Mouse (Mus musculus) hindbrain, embryonic 11.5 days (tissue): ENCODE results near the gene Xpnpep3. TPM values are rescaled to one million over a fixed set of nuclear protein-coding genes. Genes with fewer than 3 reads are reported as not detected.
A peak's percentile ranks its signal among the peaks of the same experiment; 100 is the strongest.

Source experiments
- ATAC-seq: fragments of 200-750 bp; cut with Nextera tagmentation; 2 replicates; pipeline ENCODE4 v1.8.0; 2017; ENCODE audit warnings: mild to moderate bottlenecking, moderate TSS enrichment, moderate library complexity; ENCODE audit not compliant: low FRiP score
- DNase-seq: peaks from one replicate; pipeline ENCODE4 v3.0.0-alpha.2; 2015; ENCODE audit warnings: low spot score
- H3K27ac ChIP-seq: fragments of 300-500 bp; sonication (generic); 2 replicates; pipeline ENCODE4 v1.5.1; 2014; ENCODE audit warnings: mild to moderate bottlenecking, low read depth, low read length
- H3K27me3 ChIP-seq: fragments of 300-500 bp; sonication (generic); 2 replicates; pipeline ENCODE4 v1.6.1; 2014; ENCODE audit warnings: mild to moderate bottlenecking, low read length, moderate library complexity, mixed read lengths; ENCODE audit not compliant: control insufficient read depth, insufficient read depth
- H3K36me3 ChIP-seq: fragments of 300-500 bp; sonication (generic); 2 replicates; pipeline ENCODE4 v1.6.1; 2014; ENCODE audit warnings: mild to moderate bottlenecking, low read length, moderate library complexity, mixed read lengths; ENCODE audit not compliant: control insufficient read depth, insufficient read depth
- H3K4me1 ChIP-seq: fragments of 300-500 bp; sonication (generic); replicated peaks from 2 replicates; pipeline ENCODE4 v1.6.1; 2014; ENCODE audit warnings: low read length, mixed read lengths; ENCODE audit not compliant: control insufficient read depth, insufficient read depth
- H3K4me2 ChIP-seq: fragments of 300-500 bp; sonication (generic); replicated peaks from 2 replicates; pipeline ENCODE4 v1.6.1; 2014; ENCODE audit warnings: mild to moderate bottlenecking, low read depth, low read length
- H3K4me3 ChIP-seq: fragments of 300-500 bp; sonication (generic); 2 replicates; pipeline ENCODE4 v1.5.1; 2014; ENCODE audit warnings: low read depth, low read length
- H3K9ac ChIP-seq: fragments of 300-500 bp; sonication (generic); 2 replicates; pipeline ENCODE4 v1.6.1; 2014; ENCODE audit warnings: low read depth, low read length
- H3K9me3 ChIP-seq: fragments of 300-500 bp; sonication (generic); 2 replicates; pipeline ENCODE4 v1.6.1; 2016; ENCODE audit warnings: low read length; ENCODE audit not compliant: control insufficient read depth
- WGBS: fragments of 180-500 bp; shearing (Covaris S2); extraction: QIAGEN DNeasy Blood & Tissue Kit; methylation state at CpG from one replicate; pipeline ENCODE4 v1.1.7; 2014; 5-methylcytosine and 5-hydroxymethylcytosine counted together
- polyA plus RNA-seq: library from polyadenylated mRNA; unstranded; fragments of >200 nt; fragmentation: Nextera tagmentation; extraction: Ambion mirVana; gene quantifications from 2 replicates; pipeline ENCODE4 v1.2.1, GENCODE M21; 2014

Xpnpep3 gene
- polyA plus RNA-seq, 1 experiment from 2014 or later = 6.8 TPM

- H3K27ac ChIP-seq = no peak overlapping the region; the same call in 1 of the 2 replicates
- WGBS = 47% methylated on average over 6 of the region's 6 CpGs
These were observed 38.9 kb upstream of the Xpnpep3 start for GRCm38 (mm10) chr15:81361022-81361404.

GRCm38 (mm10) chr15:81361417-81362015 is 38.4 kb upstream of the Xpnpep3 start:
- Histone ChIP-seq H3K27ac (no peak overlapping the region; the same call in 1 of the 2 replicates), H3K4me1 (no peaks in the 10 kb centered on the region; the same call in 1 of the 2 replicates), H3K4me2 (peak overlapping the region; percentile 74; the same call in 1 of the 2 replicates)

More at GRCm38 (mm10) chr15:81361022-81361404, 38.9 kb upstream of the Xpnpep3 start:
- H3K27me3 ChIP-seq = no peaks in the 10 kb centered on the region
- no peak overlapping the region for H3K9ac ChIP-seq
- peak overlapping the region; percentile 74 for H3K4me2 ChIP-seq
- H3K4me1 ChIP-seq = no peaks in the 10 kb centered on the region; the same call in 1 of the 2 replicates
- no peak overlapping the region; the same call in 1 of the 2 replicates for H3K4me3 ChIP-seq
- ATAC-seq (no peak; the same call in 1 of the 2 replicates), DNase-seq (no peak)
- H3K9me3 ChIP-seq = no peaks in the 10 kb centered on the region
- H3K36me3 ChIP-seq = no peaks in the 10 kb centered on the region

GRCm38 (mm10) chr15:81362501-81362900 is 37.4 kb upstream of the Xpnpep3 start:
- Histone ChIP-seq H3K27me3 (no peaks in the 10 kb centered on the region), H3K4me3 (no peak overlapping the region), H3K27ac (no peak overlapping the region), H3K4me2 (no peak overlapping the region), H3K9ac (no peak overlapping the region), H3K4me1 (no peaks in the 10 kb centered on the region; the same call in 1 of the 2 replicates), H3K9me3 (no peaks in the 10 kb centered on the region), H3K36me3 (peaks cover 9% of the 10 kb centered on the region; the same call in 1 of the 2 replicates)
- DNase-seq (no peak), ATAC-seq (no peak)
- 90% methylated on average over 1 of the region's 1 CpGs for WGBS

More at GRCm38 (mm10) chr15:81361417-81362015, 38.4 kb upstream of the Xpnpep3 start:
- Histone ChIP-seq H3K36me3 (0 out of 2 replicates have a peak, but pooled peaks cover 3% of the 10 kb centered on the region), H3K27me3 (no peaks in the 10 kb centered on the region), H3K9me3 (no peaks in the 10 kb centered on the region), H3K9ac (no peak overlapping the region), H3K4me3 (no peak overlapping the region)
- no peak for DNase-seq
- no peak for ATAC-seq
- 52% methylated on average over 10 of the region's 10 CpGs for WGBS

DNA sequence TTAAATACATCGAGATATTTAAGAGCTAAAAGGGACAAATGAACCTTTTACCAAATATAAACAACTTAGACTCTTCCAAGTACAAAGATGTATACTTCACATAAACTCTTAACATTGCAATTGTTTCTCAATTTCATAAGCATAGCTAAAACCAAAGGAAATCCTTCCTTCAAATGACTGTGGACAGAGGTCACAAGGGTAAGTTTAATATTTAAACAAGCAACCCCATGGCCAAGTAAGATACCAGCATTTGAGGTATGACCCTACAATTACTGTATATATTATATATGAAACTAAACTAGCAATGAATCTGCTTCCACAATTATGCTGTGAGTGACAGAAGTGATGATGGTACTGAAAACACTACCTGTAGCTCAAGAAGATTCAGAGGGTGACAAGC is 35.7 kb upstream of the Xpnpep3 start:
- no peaks in the 10 kb centered on the region for H3K9me3 ChIP-seq
- no peaks in the 10 kb centered on the region; the same call in 1 of the 2 replicates for H3K4me1 ChIP-seq
- peaks cover 9% of the 10 kb centered on the region; the same call in 1 of the 2 replicates for H3K36me3 ChIP-seq
- no peak overlapping the region for H3K4me3 ChIP-seq
- H3K4me2 ChIP-seq = no peak overlapping the region
- ATAC-seq (no peak), DNase-seq (no peak)
- H3K9ac ChIP-seq = no peak overlapping the region
- H3K27me3 ChIP-seq = no peaks in the 10 kb centered on the region
- H3K27ac ChIP-seq = no peak overlapping the region
- WGBS = 95% methylated on average over 1 of the region's 1 CpGs

GRCm38 (mm10) chr15:81365246-81365645 is 34.7 kb upstream of the Xpnpep3 start:
- 93% methylated on average over 8 of the region's 8 CpGs for WGBS
- no peak for DNase-seq
- peaks cover 9% of the 10 kb centered on the region; the same call in 1 of the 2 replicates for H3K36me3 ChIP-seq
- H3K27ac ChIP-seq = no peak overlapping the region
- no peak overlapping the region for H3K9ac ChIP-seq
- no peak overlapping the region for H3K4me2 ChIP-seq
- no peaks in the 10 kb centered on the region for H3K9me3 ChIP-seq
- H3K4me1 ChIP-seq = no peaks in the 10 kb centered on the region; the same call in 1 of the 2 replicates
- H3K4me3 ChIP-seq = no peak overlapping the region
- no peaks in the 10 kb centered on the region for H3K27me3 ChIP-seq
- ATAC-seq = no peak

DNA sequence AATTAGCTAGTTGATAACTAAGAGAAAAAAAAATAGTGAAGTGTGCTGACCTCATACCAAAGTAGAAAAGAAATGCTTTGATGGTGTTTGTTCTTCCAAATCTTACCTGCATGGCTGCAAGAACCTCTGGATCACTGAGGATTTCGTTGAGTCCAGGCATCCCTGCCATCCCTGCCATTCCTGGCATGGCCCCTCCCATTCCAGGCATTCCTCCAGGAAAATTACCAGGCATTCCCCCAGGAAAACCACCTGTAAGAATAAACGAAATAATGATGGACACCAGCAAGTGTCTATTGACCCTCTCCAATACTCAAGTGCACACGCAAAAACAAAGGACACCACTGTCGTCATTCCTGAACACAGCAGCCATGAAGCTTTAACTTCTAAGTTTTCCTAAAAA is 33.7 kb upstream of the Xpnpep3 start:
- 90% methylated on average over 4 of the region's 4 CpGs for WGBS

DNA sequence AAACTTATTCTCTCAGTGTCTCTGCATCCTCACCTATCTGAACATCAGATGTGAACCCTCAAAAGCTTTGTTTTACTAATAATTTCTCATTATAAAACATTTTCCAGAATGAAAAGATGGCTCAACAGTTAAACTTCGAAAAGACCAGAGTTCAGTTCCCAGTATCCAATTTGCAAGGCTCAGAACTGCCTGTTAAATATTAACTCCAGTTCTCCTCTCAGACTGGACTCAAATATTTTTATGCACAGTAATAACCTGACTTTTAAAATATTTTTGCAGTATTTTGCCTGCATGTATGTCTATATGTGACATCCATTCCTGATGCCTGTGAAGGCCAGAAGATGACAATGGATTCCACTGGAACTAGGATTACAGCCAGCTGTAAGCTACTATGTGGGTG is 31.3 kb upstream of the Xpnpep3 start:
- Histone ChIP-seq H3K4me1 (no peaks in the 10 kb centered on the region), H3K36me3 (peaks cover 9% of the 10 kb centered on the region; the same call in 1 of the 2 replicates), H3K27me3 (no peaks in the 10 kb centered on the region), H3K4me3 (no peak overlapping the region), H3K27ac (no peak overlapping the region), H3K9me3 (no peaks in the 10 kb centered on the region), H3K4me2 (no peak overlapping the region), H3K9ac (no peak overlapping the region)
- DNase-seq (no peak), ATAC-seq (no peak)
- 96% methylated on average over 1 of the region's 1 CpGs for WGBS

More for the DNA sequence above, 33.7 kb upstream of the Xpnpep3 start:
- H3K4me1 ChIP-seq = no peaks in the 10 kb centered on the region
- H3K9ac ChIP-seq = no peak overlapping the region
- no peak overlapping the region for H3K27ac ChIP-seq
- no peak overlapping the region for H3K4me2 ChIP-seq
- H3K27me3 ChIP-seq = no peaks in the 10 kb centered on the region
- DNase-seq (no peak), ATAC-seq (no peak)
- H3K4me3 ChIP-seq = no peak overlapping the region
- no peaks in the 10 kb centered on the region for H3K9me3 ChIP-seq
- H3K36me3 ChIP-seq = peaks cover 9% of the 10 kb centered on the region; the same call in 1 of the 2 replicates

DNA sequence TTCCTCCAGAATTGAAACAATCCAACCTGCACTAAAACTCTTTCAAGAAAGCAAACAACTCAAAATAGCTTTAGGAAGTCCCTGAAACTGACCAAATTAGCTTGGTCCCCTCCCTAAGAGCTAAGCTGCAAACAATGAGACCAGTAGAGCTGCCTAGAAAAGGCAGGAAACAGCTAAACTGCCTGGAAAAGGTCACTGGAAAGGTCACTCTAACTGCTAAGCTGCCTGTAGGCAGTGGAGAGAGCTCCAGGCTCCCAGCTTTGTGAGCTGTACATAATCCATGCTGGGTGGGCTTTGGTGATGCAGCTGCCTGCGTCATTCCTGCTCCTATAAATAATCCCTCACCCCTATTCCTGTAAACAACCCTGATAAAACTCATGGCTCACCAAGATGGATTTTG is 29.6 kb upstream of the Xpnpep3 start:
- Histone ChIP-seq H3K4me3 (no peak overlapping the region), H3K27ac (no peak overlapping the region), H3K9me3 (no peaks in the 10 kb centered on the region), H3K9ac (no peak overlapping the region), H3K4me1 (no peaks in the 10 kb centered on the region), H3K27me3 (no peaks in the 10 kb centered on the region), H3K4me2 (no peak overlapping the region), H3K36me3 (peaks cover 14% of the 10 kb centered on the region)
- DNase-seq = no peak
- WGBS = 77% methylated on average over 1 of the region's 1 CpGs
- ATAC-seq = no peak

DNA sequence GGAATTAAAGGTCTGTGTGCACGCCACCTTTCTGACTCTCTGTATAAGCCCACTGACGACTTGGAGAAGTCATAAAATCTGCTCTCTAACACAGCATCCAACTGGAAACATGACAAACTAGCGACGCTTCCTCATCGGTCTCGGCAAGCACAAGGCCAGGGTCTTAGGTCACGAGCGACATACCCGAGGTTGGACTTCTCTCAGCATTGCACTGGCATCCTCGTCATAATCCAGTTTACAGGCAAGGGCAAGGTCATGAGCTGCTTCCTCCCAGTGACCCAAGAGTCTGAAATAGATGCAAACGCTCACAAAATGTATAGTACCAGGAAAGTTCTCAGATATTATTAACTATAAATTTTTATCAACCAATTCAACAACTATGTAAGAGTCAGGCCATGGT is 25.3 kb upstream of the Xpnpep3 start:
- no peak overlapping the region for H3K4me3 ChIP-seq
- H3K4me1 ChIP-seq = no peaks in the 10 kb centered on the region
- H3K9ac ChIP-seq = no peak overlapping the region
- H3K36me3 ChIP-seq = peaks cover 8% of the 10 kb centered on the region
- ATAC-seq (no peak), DNase-seq (no peak)
- no peak overlapping the region for H3K27ac ChIP-seq
- H3K27me3 ChIP-seq = no peaks in the 10 kb centered on the region
- H3K9me3 ChIP-seq = no peaks in the 10 kb centered on the region
- no peak overlapping the region for H3K4me2 ChIP-seq
- WGBS = 93% methylated on average over 11 of the region's 11 CpGs
